Mouse (Mus musculus): ENCODE results near the gene Thsd7b. TPM values are rescaled to one million over a fixed set of nuclear protein-coding genes. Genes with fewer than 3 reads are reported as not detected.

The Thsd7b gene
- polyA plus RNA-seq, 2 experiments: 0.07 to 0.22 TPM

- H3K27me3 ChIP-seq (ENCODE audit: control insufficient read depth, insufficient read depth, low read length): no peaks in the 10 kb centered on the region
- no peak for ATAC-seq (ENCODE audit: insufficient read depth)
- TF ChIP-seq EP300 (IDR thresholded peaks at IDR 0.05; ENCODE audit: low read depth) (no peak), CTCF (IDR thresholded peaks at IDR 0.05; ENCODE audit: low read depth) (no peak)
- H3K36me3 ChIP-seq (replicated peaks; ENCODE audit: control insufficient read depth, insufficient read depth, low read depth): no peaks in the 10 kb centered on the region
- H3K9ac ChIP-seq (replicated peaks): no peak overlapping the region
- no peak overlapping the region for H3K27ac ChIP-seq
- 63% methylated on average over 4 of the region's 4 CpGs for WGBS (ENCODE audit: insufficient replicate concordance)
- no peaks in the 10 kb centered on the region for H3K4me1 ChIP-seq (replicated peaks; ENCODE audit: control insufficient read depth in 2 of 2, insufficient read depth in 2 of 2, low read length in 1 of 2)
- no peak overlapping the region for H3K4me2 ChIP-seq (ENCODE audit: low read depth)
- H3K9me3 ChIP-seq (ENCODE audit: control insufficient read depth, low read length): no peaks in the 10 kb centered on the region
- no peak for DNase-seq (ENCODE audit: low read depth in 3 of 3, low spot score in 3 of 3)
- no peak overlapping the region for H3K4me3 ChIP-seq (ENCODE audit: insufficient read depth in 1 of 2, low read depth in 2 of 2, low read length in 2 of 2)
These were observed 265.9 kb downstream of the Thsd7b start for GRCm38 (mm10) chr1:129538970-129539369.

GRCm38 (mm10) chr1:129540751-129541150, 267.6 kb downstream of the Thsd7b start:
- no peaks in the 10 kb centered on the region for H3K4me1 ChIP-seq (replicated peaks; ENCODE audit: control insufficient read depth in 2 of 2, insufficient read depth in 2 of 2, low read length in 1 of 2)
- DNase-seq (ENCODE audit: low read depth in 3 of 3, low spot score in 3 of 3) (no peak), ATAC-seq (ENCODE audit: insufficient read depth) (no peak)

GRCm38 (mm10) chr1:129542563-129543146, 269.6 kb downstream of the Thsd7b start:
- TF ChIP-seq CTCF (IDR thresholded peaks at IDR 0.05; ENCODE audit: low read depth) (no peak), EP300 (IDR thresholded peaks at IDR 0.05; ENCODE audit: low read depth) (no peak)
- H3K27me3 ChIP-seq (ENCODE audit: control insufficient read depth, insufficient read depth, low read length): no peaks in the 10 kb centered on the region
- no peaks in the 10 kb centered on the region for H3K9me3 ChIP-seq (ENCODE audit: control insufficient read depth, low read length)
- no peaks in the 10 kb centered on the region for H3K4me1 ChIP-seq (replicated peaks; ENCODE audit: control insufficient read depth in 2 of 2, insufficient read depth in 2 of 2, low read length in 1 of 2)
- H3K27ac ChIP-seq: no peak overlapping the region
- ATAC-seq (ENCODE audit: insufficient read depth) (no peak), DNase-seq (ENCODE audit: low read depth in 3 of 3, low spot score in 3 of 3) (no peak)
- H3K36me3 ChIP-seq (replicated peaks; ENCODE audit: control insufficient read depth, insufficient read depth, low read depth): no peaks in the 10 kb centered on the region
- no peak overlapping the region for H3K4me2 ChIP-seq (ENCODE audit: low read depth)
- no peak overlapping the region for H3K9ac ChIP-seq (replicated peaks)
- WGBS (ENCODE audit: insufficient replicate concordance): 32% methylated on average over 3 of the region's 3 CpGs
- H3K4me3 ChIP-seq (ENCODE audit: insufficient read depth in 1 of 2, low read depth in 2 of 2, low read length in 2 of 2): no peak overlapping the region

More at GRCm38 (mm10) chr1:129540751-129541150, 267.6 kb downstream of the Thsd7b start:
- H3K36me3 ChIP-seq (replicated peaks; ENCODE audit: control insufficient read depth, insufficient read depth, low read depth): no peaks in the 10 kb centered on the region
- no peak overlapping the region for H3K9ac ChIP-seq (replicated peaks)
- TF ChIP-seq CTCF (IDR thresholded peaks at IDR 0.05; ENCODE audit: low read depth) (no peak), EP300 (IDR thresholded peaks at IDR 0.05; ENCODE audit: low read depth) (no peak)
- no peak overlapping the region for H3K4me3 ChIP-seq (ENCODE audit: insufficient read depth in 1 of 2, low read depth in 2 of 2, low read length in 2 of 2)
- no peak overlapping the region for H3K27ac ChIP-seq
- WGBS (ENCODE audit: insufficient replicate concordance): 45% methylated on average over 1 of the region's 1 CpGs
- H3K27me3 ChIP-seq (ENCODE audit: control insufficient read depth, insufficient read depth, low read length): no peaks in the 10 kb centered on the region
- no peaks in the 10 kb centered on the region for H3K9me3 ChIP-seq (ENCODE audit: control insufficient read depth, low read length)
- no peak overlapping the region for H3K4me2 ChIP-seq (ENCODE audit: low read depth)

GRCm38 (mm10) chr1:129543169-129543568, 270.1 kb downstream of the Thsd7b start:
- Histone ChIP-seq H3K9ac (replicated peaks) (no peak overlapping the region), H3K36me3 (replicated peaks; ENCODE audit: control insufficient read depth, insufficient read depth, low read depth) (no peaks in the 10 kb centered on the region), H3K4me3 (ENCODE audit: insufficient read depth in 1 of 2, low read depth in 2 of 2, low read length in 2 of 2) (no peak overlapping the region), H3K4me1 (replicated peaks; ENCODE audit: control insufficient read depth in 2 of 2, insufficient read depth in 2 of 2, low read length in 1 of 2) (no peaks in the 10 kb centered on the region), H3K9me3 (ENCODE audit: control insufficient read depth, low read length) (no peaks in the 10 kb centered on the region), H3K27ac (no peak overlapping the region), H3K4me2 (ENCODE audit: low read depth) (no peak overlapping the region), H3K27me3 (ENCODE audit: control insufficient read depth, insufficient read depth, low read length) (no peaks in the 10 kb centered on the region)
- no peak for DNase-seq (ENCODE audit: low read depth in 3 of 3, low spot score in 3 of 3)
- no peak for TF ChIP-seq CTCF (IDR thresholded peaks at IDR 0.05; ENCODE audit: low read depth)
- TF ChIP-seq EP300 (IDR thresholded peaks at IDR 0.05; ENCODE audit: low read depth): no peak
- 60% methylated on average over 3 of the region's 3 CpGs for WGBS (ENCODE audit: insufficient replicate concordance)
- no peak for ATAC-seq (ENCODE audit: insufficient read depth)

GRCm38 (mm10) chr1:129558054-129558453, 285.0 kb downstream of the Thsd7b start:
- TF ChIP-seq EP300 (IDR thresholded peaks at IDR 0.05; ENCODE audit: low read depth): no peak
- no peak for TF ChIP-seq CTCF (IDR thresholded peaks at IDR 0.05; ENCODE audit: low read depth)
- ATAC-seq (ENCODE audit: insufficient read depth) (no peak), DNase-seq (ENCODE audit: low read depth in 3 of 3, low spot score in 3 of 3) (no peak)

More at GRCm38 (mm10) chr1:129558054-129558453, 285.0 kb downstream of the Thsd7b start:
- Histone ChIP-seq H3K4me2 (ENCODE audit: low read depth) (no peak overlapping the region), H3K27ac (no peak overlapping the region), H3K4me3 (ENCODE audit: insufficient read depth in 1 of 2, low read depth in 2 of 2, low read length in 2 of 2) (no peak overlapping the region), H3K4me1 (replicated peaks; ENCODE audit: control insufficient read depth in 2 of 2, insufficient read depth in 2 of 2, low read length in 1 of 2) (no peaks in the 10 kb centered on the region), H3K9ac (replicated peaks) (no peak overlapping the region), H3K27me3 (ENCODE audit: control insufficient read depth, insufficient read depth, low read length) (no peaks in the 10 kb centered on the region), H3K36me3 (replicated peaks; ENCODE audit: control insufficient read depth, insufficient read depth, low read depth) (no peaks in the 10 kb centered on the region), H3K9me3 (ENCODE audit: control insufficient read depth, low read length) (no peaks in the 10 kb centered on the region)
- WGBS (ENCODE audit: insufficient replicate concordance): 68% methylated on average over 4 of the region's 4 CpGs
